Mouse (Mus musculus) megakaryocyte, adult 5-6 weeks (primary cell): ENCODE data around the gene Gbe1. TPM values are rescaled to one million over a fixed set of nuclear protein-coding genes. Genes with fewer than 3 reads are reported as not detected.

ENCODE experiments used
- ATAC-seq: 2 replicates; pipeline ENCODE4 v1.8.0; 2016; ENCODE audit warnings: mild to moderate bottlenecking, inconsistent platforms; ENCODE audit not compliant: poor library complexity, severe bottlenecking
- total RNA-seq, 2 experiments: library from RNA; stranded (forward) in 1 of 2; stranded (reverse) in 1 of 2; fragments of 153-499, 151-499 nt in 1 of 2; fragments of 221-1000, 200-1000 nt in 1 of 2; gene quantifications; 2 replicates each; pipeline versions ENCODE4 v1.2.3 to v1.2.4; 2015 to 2017

Gene Gbe1
- total RNA-seq, 2 experiments from 2014 or later = 28.4 to 41.1 TPM

GRCm38 (mm10) chr16:70352571-70352970 is 38.8 kb downstream of the Gbe1 start:
- no peak for ATAC-seq

GRCm38 (mm10) chr16:70353058-70353457 is 39.3 kb downstream of the Gbe1 start:
- ATAC-seq = peak; percentile 57

GRCm38 (mm10) chr16:70358326-70358725 is 44.6 kb downstream of the Gbe1 start:
- ATAC-seq = no peak

- peak; percentile 77 for ATAC-seq
These were observed 51.5 kb downstream of the Gbe1 start for GRCm38 (mm10) chr16:70365229-70365628.

GRCm38 (mm10) chr16:70381045-70381444 is 67.3 kb downstream of the Gbe1 start:
- ATAC-seq = no peak

- no peak for ATAC-seq
These were observed 71.7 kb downstream of the Gbe1 start for GRCm38 (mm10) chr16:70385494-70385893.

- peak; percentile 82 for ATAC-seq
These were observed 73.6 kb downstream of the Gbe1 start for GRCm38 (mm10) chr16:70387385-70387784.

- no peak for ATAC-seq
These were observed 81.5 kb downstream of the Gbe1 start for GRCm38 (mm10) chr16:70395276-70395675.

- ATAC-seq = 0 out of 2 replicates have a peak, but pooled peaks have one; percentile 18
These were observed 94.0 kb downstream of the Gbe1 start for GRCm38 (mm10) chr16:70407780-70408179.

GRCm38 (mm10) chr16:70421077-70421476 is 107.3 kb downstream of the Gbe1 start:
- peak; percentile 63 for ATAC-seq

- ATAC-seq = no peak
These were observed 135.8 kb downstream of the Gbe1 start for GRCm38 (mm10) chr16:70449520-70449919.

- no peak for ATAC-seq
These were observed 161.8 kb downstream of the Gbe1 start for GRCm38 (mm10) chr16:70475583-70475982.

GRCm38 (mm10) chr16:70476161-70476560 is 162.4 kb downstream of the Gbe1 start:
- no peak for ATAC-seq

- ATAC-seq = no peak
These were observed 166.7 kb downstream of the Gbe1 start for GRCm38 (mm10) chr16:70480494-70480893.

GRCm38 (mm10) chr16:70506457-70506856 is 192.7 kb downstream of the Gbe1 start:
- peak; percentile 89 for ATAC-seq

GRCm38 (mm10) chr16:70510938-70511337 is 197.2 kb downstream of the Gbe1 start:
- no peak for ATAC-seq

- ATAC-seq = no peak
These were observed 209.1 kb downstream of the Gbe1 start for GRCm38 (mm10) chr16:70522861-70523260.

- ATAC-seq = no peak
These were observed 209.8 kb downstream of the Gbe1 start for GRCm38 (mm10) chr16:70523566-70523965.

- no peak for ATAC-seq
These were observed 210.5 kb downstream of the Gbe1 start for GRCm38 (mm10) chr16:70524273-70524672.

- ATAC-seq = no peak
These were observed 213.5 kb downstream of the Gbe1 start for GRCm38 (mm10) chr16:70527224-70527623.

- ATAC-seq = no peak
These were observed 221.5 kb downstream of the Gbe1 start for GRCm38 (mm10) chr16:70535224-70535623.

- ATAC-seq = no peak
These were observed 237.1 kb downstream of the Gbe1 start for GRCm38 (mm10) chr16:70550835-70551234.

- ATAC-seq = no peak
These were observed 248.0 kb downstream of the Gbe1 start for GRCm38 (mm10) chr16:70561635-70562348.
